Mouse (Mus musculus) embryo, embryonic 10 days (tissue): ENCODE measurements around the gene Cd81.

Experiments
- DNase-seq: peaks from one replicate; pipeline ENCODE4 v3.0.0-alpha.2; 2015; ENCODE audit warnings: low spot score

The Cd81 gene

GRCm38 (mm10) chr7:143049841-143050816, 2.4 kb upstream of the Cd81 start:
- no peak for DNase-seq

DNA sequence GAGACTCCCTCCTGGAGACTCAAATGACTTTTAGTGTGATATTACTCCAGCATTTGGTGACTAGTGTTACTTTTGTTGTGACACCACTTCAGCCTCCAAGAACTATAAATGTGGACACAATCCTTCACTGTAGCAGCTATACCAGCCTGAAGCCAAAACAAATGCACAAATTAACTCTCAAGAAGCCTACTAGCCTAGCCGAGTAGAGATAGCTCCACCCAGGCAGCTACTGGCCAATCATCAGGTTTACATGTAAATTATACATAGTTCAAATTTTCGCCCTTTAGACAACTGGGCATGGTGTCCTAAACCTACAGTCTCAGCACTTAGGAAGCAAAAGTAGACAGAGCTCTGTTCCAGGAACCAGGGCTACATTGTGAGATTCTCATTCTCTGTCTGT, 1.2 kb upstream of the Cd81 start:
- no peak for DNase-seq

- DNase-seq, result peak; percentile 79
These were observed 715 bp downstream of the Cd81 start for GRCm38 (mm10) chr7:143053008-143053899.

DNA sequence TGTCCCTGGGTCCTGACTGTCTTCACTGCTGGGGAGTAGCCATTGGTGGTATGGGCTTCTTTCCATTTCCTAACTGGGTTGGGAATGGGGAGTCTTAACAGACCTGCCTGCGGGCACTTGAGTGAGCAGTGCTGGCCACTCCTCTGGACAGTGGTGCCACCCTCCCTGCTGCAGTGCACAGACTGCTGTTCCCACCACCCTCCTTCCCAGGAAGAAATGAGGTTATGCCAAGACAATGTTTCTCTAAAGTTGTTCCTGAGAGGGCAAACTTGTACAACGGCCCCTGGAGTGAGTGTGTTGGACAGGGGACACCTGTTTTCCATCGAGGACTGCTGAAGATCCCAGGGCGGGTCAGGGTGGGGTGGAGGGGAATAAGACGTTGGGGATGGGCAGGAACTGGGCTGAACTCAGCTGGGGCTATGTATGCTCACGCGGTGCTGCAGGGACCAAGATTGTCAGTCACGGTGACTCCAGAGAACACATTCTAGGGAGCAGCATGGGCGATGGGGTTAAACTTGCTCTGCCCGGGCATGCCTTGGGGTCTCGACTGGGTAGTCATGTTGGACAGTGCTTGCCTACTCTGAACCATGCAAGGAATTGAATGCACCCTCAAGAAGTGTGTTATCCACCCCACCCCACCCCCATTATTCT, 1.5 kb downstream of the Cd81 start:
- no peak for DNase-seq

DNA sequence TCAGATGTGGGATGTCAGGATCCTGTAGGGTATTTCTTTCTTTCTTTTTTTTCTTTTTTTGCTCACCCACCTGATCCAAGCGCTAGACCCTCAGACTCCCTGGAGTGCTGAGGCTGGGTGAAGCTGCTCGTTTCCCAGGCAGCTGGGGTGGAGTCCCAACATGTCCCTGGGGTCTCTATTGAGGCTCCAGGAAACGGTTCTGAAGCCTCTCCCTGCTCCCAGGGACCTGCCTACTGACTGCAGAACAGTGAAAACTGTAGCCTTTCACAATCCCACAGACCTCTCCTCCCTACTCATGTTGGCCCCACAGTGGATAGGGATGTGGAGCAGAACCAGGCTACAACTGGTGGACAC, 2.0 kb downstream of the Cd81 start:
- no peak for DNase-seq

DNA sequence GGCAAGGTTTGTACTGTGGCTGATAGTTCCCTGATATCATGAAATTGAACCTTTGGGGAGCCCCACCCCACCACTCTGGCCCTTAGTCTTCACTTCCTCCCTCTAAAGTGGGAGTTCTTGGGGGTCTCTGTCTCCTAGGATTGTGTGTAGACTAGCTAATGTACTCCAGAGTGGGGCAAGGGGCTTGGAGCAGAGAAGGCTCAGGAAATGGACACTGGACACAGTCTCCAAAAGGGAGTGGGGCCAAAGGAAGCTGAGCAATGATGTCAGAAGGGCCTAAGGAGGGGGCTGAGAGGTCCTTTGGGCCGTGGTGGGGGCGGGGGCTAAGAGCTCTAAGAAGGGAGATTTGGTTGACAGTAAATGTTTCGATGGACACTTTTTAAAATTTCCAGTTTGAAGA, 2.5 kb downstream of the Cd81 start:
- DNase-seq, result no peak

DNA sequence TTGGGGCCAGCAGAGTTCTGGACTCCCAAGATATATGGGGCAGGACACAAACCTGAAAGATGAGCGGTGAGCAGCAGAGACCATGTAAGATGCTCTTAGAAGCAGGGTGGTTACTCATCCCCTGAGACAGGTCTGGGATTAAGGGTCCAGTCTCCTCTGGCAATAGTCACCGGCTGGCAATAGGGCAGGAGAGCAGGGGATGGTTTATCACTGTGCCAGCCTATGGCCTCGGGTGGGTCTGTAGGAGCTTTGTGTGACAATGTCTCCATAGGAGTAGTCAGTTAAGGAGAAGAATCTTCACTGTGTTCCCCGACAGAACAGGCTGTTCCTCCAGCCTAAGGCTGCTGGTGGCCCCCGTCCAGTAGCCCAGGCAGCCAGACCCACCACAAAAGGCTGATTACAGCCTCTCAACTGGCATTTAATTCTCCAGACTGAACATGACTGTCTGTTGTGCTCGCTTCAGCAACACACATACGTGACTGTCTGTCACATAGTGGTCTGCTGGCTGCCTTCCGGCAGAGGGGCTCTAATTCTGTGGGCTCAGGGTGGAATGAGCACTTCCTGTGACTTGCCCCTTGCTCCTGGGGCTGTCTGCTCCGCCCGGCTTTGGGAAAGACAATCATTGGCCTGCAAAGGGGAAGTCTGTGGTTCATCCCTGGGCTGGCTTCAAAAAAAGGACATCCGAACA, 3.1 kb downstream of the Cd81 start:
- DNase-seq, result no peak

DNA sequence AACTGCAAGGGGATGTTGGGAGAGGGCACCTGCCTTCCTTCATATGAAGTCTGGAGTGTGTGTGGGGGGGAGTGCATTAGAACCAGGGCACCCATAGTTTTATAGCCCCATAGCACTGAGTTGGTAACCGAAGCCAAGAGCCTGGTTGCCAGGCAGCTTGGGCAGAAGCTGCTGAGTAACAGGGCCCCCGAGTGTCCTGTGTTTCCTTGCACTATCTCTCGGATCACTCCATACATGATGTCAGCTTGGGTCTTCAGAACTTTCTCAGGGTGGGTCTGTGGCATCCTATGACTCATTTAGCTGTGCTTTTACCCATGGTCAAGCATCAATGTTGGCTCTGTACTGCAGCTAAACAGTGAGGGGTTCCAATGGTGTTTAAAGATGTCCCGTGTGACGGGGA, 4.5 kb downstream of the Cd81 start:
- DNase-seq, result no peak

GRCm38 (mm10) chr7:143057667-143058220, 5.2 kb downstream of the Cd81 start:
- DNase-seq, result no peak

DNA sequence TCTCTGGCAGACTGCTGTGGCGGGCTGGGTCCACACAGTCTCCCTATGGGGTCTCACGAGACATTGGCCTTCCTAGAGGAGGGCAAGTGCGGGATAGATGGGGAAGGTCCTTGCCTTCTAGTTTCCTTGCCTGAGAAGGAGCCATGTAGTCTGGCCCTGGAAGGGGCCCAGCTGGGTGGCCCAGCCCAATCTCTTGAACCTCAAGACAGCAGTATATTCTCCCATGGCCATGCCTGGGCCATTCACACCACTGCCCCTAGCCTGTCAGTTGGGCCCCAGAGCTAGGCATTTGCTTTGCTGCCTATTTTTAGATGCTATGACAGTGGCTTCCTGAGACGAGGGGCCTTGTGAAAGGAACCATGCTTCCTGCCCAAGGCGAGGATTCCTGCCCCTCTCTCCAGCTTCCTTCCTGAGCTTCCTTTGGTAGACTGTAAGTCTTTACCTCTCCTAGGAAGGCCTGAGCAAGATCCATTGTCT, 5.7 kb downstream of the Cd81 start:
- DNase-seq, result no peak

DNA sequence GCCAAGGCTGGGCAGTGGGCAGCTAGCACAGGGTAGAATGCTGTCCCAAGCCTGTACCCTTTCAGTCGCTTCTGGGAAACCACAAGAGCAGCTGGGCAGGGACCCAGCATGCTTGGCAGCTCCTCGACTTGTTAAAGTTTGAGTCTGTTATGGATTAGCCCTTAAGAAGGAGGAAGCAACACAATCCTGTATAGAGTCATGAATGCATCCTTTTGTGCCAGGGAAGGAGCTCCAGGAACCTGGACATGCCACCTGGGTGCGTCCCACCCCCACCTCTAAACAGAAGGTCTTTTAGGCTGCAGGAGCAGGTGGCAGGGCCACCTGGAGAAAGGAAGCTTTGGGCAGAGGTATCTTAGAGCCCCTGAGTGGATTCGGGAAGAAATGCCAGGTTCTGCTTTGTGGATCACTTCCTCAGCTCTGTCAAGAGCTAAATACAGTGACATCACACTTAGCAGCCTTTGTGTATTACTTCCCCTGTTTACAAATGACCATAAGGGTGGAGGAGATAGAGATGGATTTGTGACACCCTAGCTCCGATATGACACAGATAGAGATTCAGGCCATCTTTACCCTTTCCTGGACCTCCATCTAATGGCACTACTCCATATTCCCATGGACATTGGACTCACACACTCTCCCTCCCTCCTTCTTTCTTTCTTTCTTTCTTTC, 6.8 kb downstream of the Cd81 start:
- DNase-seq, result no peak

DNA sequence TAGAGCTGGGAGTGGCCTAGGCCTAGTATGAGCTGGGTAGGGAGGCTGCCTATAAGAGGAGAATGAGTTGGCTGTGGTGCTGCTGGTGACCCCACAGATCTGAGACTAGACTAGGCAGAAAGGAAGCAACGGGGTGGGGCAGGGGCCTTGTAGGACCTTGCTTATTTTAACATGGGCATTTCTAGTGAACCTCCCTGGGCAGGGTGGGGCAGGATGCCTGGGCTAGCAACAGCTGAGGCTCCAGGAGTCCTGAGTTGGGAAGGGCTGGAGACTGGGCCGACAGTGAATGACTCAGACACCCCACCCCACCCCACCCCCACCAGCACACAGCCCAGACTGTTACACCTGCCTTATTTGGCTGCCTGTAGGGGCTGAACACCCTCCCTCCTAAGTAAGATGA, 10.2 kb downstream of the Cd81 start:
- no peak for DNase-seq

GRCm38 (mm10) chr7:143064226-143064625, 11.7 kb downstream of the Cd81 start:
- DNase-seq, result no peak

- no peak for DNase-seq
These were observed 13.2 kb downstream of the Cd81 start for GRCm38 (mm10) chr7:143065692-143066091.

GRCm38 (mm10) chr7:143067469-143067868, 14.9 kb downstream of the Cd81 start:
- no peak for DNase-seq

DNA sequence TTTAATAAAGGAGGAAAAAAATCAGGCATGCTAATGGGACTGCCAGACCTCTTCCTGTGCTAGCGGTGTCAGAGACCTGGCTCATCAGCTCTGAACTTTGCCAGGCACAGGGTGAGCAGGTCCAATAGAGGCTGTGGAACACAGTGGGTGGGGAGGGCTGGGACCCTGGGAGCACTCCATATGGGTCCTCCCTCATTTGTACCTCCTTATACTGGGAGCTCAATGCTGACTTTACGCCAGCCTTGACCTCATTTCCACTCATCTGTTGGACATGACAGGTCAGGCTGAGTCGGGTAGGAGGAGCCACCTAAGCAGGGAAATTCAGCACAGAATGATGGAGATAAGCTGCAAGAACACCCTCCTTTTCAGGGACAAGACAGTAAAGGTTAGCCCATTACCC, 15.4 kb downstream of the Cd81 start:
- no peak for DNase-seq

GRCm38 (mm10) chr7:143068316-143068881, 15.9 kb downstream of the Cd81 start:
- peak; percentile 43 for DNase-seq

DNA sequence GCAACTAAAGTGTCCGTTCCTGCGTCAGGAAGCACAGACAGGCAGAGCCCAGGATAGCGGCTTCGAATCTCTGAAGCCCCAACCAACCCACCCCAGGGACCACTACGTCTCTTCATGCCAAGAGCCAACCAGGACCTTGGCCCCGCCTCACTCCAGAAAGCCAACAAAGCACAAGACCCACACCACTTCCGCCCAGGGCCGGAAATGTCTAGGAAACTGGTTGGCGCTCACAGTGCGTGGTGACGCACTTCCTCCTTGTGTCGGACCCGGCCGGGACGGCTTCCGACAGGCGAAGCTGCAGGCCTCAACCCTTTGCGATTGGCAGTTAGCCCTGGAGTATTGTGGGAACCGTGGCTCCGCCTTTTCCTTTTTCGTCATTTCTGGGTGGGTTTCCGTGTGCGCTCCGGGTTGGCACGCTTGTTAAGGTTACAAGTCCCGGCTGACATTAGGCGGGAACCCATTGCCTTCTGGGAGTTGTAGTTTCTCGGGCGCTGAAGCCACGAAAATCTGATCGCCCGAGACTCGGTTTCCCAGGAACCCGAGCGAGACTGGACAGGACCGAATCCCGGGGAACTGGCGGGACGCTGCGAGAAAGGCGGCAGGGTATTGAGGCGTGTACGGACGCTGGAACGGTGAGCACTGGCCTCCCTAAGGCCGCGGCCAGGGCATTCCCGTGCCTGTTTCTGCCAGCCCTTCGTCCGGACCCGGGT, 16.5 kb downstream of the Cd81 start, which contains the start of gene Tssc4:
TSS of gene Tssc4 (plus strand) at position 368 of the 710 bp plus-strand sequence.
- DNase-seq, result peak; percentile 99

DNA sequence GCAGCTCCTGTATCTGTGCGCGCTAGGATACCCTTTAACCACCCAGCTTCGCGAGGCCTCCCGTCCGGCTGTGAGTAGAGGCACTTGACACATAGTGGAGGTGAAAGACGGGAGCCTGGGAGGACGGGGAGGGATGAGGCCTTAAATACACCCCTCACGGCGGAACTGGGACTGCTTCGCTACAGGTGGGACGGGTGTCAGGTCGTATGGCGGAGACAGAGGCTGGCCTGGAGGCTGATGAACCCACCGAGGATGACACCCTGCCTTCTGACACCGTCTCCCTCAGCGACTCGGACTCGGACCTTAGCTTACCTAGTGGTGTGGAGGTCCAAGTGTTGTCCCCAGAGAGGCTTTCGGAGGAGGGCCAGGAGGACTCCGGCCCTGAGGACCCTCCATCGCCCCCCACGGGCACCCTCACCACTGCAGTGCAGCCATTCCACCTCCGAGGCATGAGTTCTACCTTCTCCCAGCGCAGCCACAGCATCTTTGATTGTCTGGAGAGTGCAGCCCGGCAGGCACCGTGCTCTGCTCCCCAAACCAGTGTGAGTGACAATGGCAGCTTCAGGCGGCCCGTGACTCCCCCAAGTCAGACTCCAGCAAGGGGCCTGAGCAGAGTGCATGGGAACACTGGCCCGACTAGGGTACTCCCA, 17.3 kb downstream of the Cd81 start:
- DNase-seq, result peak; percentile 17
